Mouse (Mus musculus) forebrain, embryonic 13.5 days (tissue): ENCODE results near the gene Cyp39a1. TPM values are rescaled to one million over a fixed set of nuclear protein-coding genes. Genes with fewer than 3 reads are reported as not detected.

ENCODE experiments used
- ATAC-seq: fragments of 200-750 bp; cut with Nextera tagmentation; 2 replicates; pipeline ENCODE4 v1.8.0; 2017
- H3K27ac ChIP-seq: fragments of 300-500 bp; sonication (generic); 2 replicates; pipeline ENCODE4 v1.5.1; 2015; ENCODE audit warnings: inconsistent platforms, mild to moderate bottlenecking, moderate library complexity
- H3K27me3 ChIP-seq: fragments of 300-500 bp; sonication (generic); 2 replicates; pipeline ENCODE4 v1.6.1; 2015; ENCODE audit warnings: mild to moderate bottlenecking, inconsistent platforms
- H3K36me3 ChIP-seq: fragments of 300-500 bp; sonication (generic); 2 replicates; pipeline ENCODE4 v1.6.1; 2015; ENCODE audit warnings: mild to moderate bottlenecking, inconsistent platforms; ENCODE audit not compliant: poor library complexity, severe bottlenecking
- H3K4me1 ChIP-seq: fragments of 300-500 bp; sonication (generic); 2 replicates; pipeline ENCODE4 v1.6.1; 2015; ENCODE audit warnings: inconsistent platforms
- H3K4me2 ChIP-seq: fragments of 300-500 bp; sonication (generic); 2 replicates; pipeline ENCODE4 v1.6.1; 2015; ENCODE audit warnings: inconsistent platforms, mild to moderate bottlenecking, moderate library complexity
- H3K4me3 ChIP-seq: fragments of 300-500 bp; sonication (generic); 2 replicates; pipeline ENCODE4 v1.5.1; 2015; ENCODE audit warnings: mild to moderate bottlenecking, inconsistent platforms
- H3K9ac ChIP-seq: fragments of 300-500 bp; sonication (generic); 2 replicates; pipeline ENCODE4 v1.6.1; 2015; ENCODE audit warnings: mild to moderate bottlenecking, inconsistent platforms
- H3K9me3 ChIP-seq: fragments of 300-500 bp; sonication (generic); replicated peaks from 2 replicates; pipeline ENCODE4 v1.6.1; 2016; ENCODE audit warnings: inconsistent platforms
- WGBS: fragments of 180-500 bp; shearing (Covaris S2); methylation state at CpG from one replicate; pipeline ENCODE4 v1.1.7; 2015; 5-methylcytosine and 5-hydroxymethylcytosine counted together
- polyA plus RNA-seq: library from polyadenylated mRNA; unstranded; fragments of >200 nt; fragmentation: Nextera tagmentation; extraction: Ambion mirVana; gene quantifications from 2 replicates; pipeline ENCODE4 v1.2.1, GENCODE M21; 2015

Cyp39a1 gene
- polyA plus RNA-seq, result 37.3 and 38.2 TPM in 2 replicates

DNA sequence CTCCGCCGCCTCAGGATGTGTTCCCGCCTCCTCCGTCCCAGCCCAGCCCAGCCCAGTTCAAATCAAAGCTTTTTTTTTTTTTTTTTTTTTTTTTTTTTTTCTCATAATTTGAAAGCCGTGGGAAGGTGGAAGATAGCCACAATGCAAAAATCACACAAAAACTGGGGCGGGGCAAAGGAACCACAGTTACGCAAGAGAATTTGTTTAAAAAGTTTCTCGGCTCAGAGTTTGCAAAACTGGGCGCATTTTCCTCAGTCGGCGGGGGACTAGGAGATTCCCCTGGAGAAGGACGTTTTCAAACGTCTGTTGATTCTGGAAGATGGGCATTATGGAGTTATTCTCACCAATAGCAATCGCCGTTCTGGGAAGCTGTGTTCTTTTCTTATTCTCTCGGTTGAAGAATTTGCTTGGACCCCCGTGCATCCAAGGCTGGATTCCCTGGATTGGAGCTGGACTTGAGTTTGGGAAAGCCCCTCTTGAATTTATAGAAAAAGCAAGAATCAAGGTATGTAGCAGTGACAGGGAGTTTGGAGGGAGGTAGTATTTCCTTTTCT lies at the start of gene Cyp39a1:
Gene Cyp39a1 (plus strand): TSS at position 136 of the 554 bp plus-strand sequence.
- peak within 1 kb of the TSS; percentile 95 for H3K4me3 ChIP-seq
- 0 out of 2 replicates have a peak, but pooled peaks have one; percentile 3 for ATAC-seq
- no peaks in the 10 kb centered on the region for H3K9me3 ChIP-seq
- under 1% methylated on average over 17 of the region's 17 CpGs for WGBS
- peaks cover 33% of the 10 kb centered on the region for H3K4me1 ChIP-seq
- no peaks in the 10 kb centered on the region for H3K27me3 ChIP-seq
- peak within 1 kb of the TSS; percentile 61; the same call in 1 of the 2 replicates for H3K27ac ChIP-seq
- H3K36me3 ChIP-seq, result peaks cover 17% of the 10 kb centered on the region
- H3K9ac ChIP-seq, result peak within 1 kb of the TSS; percentile 92
- H3K4me2 ChIP-seq, result peak within 1 kb of the TSS; percentile 73

DNA sequence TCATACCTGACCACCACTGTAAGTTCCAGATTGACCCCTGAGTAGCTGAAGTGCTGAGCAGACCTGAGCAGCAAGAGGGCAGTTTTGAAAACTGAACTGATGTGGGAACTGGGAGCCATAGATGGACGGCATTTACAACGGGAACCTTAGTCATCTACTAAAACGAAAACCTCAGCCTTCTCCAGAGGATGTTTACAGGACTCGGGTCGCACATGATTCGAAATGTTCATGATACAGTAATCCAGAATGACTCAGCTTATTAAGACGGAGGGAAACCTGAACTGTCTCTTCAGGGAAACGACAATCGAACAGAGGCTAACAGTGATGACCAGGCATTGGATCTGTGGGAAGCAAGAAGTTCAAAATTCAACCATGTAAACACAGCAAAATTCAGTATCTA lies 48.1 kb upstream of the Cyp39a1 start:
- H3K9ac ChIP-seq, result no peak overlapping the region
- no peak overlapping the region for H3K27ac ChIP-seq
- no peaks in the 10 kb centered on the region; the same call in 1 of the 2 replicates for H3K9me3 ChIP-seq
- 92% methylated on average over 9 of the region's 9 CpGs for WGBS
- H3K36me3 ChIP-seq, result no peaks in the 10 kb centered on the region
- ATAC-seq, result no peak
- no peaks in the 10 kb centered on the region for H3K4me1 ChIP-seq
- H3K27me3 ChIP-seq, result no peaks in the 10 kb centered on the region
- H3K4me2 ChIP-seq, result no peak overlapping the region
- no peak overlapping the region for H3K4me3 ChIP-seq

DNA sequence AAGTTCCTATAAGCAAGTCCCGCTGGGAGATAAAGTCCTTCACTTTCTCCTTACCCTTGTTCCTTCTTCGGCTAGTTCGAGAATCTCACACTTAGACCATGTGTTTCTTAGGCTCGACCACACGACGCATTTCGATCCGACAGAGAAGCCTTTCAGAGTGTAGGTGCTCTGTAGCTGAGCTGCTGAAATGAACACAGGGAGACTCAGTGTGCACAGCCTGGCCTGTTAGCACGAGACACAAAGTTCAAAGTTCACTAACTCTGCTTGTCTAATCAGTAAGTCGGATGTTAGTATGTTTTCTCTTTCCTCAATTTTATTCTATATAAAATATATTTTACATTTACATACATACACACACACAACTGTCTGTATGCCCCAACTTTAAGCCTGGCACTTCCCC lies 45.1 kb upstream of the Cyp39a1 start:
- 92% methylated on average over 10 of the region's 10 CpGs for WGBS
- ATAC-seq, result no peak
- H3K9ac ChIP-seq, result no peak overlapping the region
- no peaks in the 10 kb centered on the region for H3K27me3 ChIP-seq
- H3K36me3 ChIP-seq, result no peaks in the 10 kb centered on the region
- no peak overlapping the region for H3K4me3 ChIP-seq
- H3K4me1 ChIP-seq, result no peaks in the 10 kb centered on the region
- no peak overlapping the region for H3K4me2 ChIP-seq
- no peak overlapping the region for H3K27ac ChIP-seq
- no peaks in the 10 kb centered on the region; the same call in 1 of the 2 replicates for H3K9me3 ChIP-seq

DNA sequence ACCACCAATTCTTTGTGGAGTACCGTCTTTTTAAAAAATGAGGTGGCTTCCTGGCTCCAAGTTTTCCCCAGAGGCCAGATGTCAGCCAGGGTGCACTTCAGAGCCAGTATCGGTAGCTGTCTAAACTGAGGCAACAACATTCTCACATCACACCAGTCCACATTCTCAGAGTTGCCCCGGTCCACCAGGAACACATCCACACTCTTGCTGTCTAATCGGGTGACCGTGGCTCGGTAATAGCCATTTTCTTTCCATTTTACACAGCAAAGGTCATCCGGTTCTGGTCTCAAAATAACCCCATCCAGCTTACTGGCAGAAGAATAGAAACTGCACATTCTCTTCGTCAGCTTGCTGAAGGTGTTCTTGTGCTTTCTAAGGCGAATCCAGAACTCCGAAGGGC lies 39.0 kb upstream of the Cyp39a1 start:
- 94% methylated on average over 10 of the region's 10 CpGs for WGBS
- H3K36me3 ChIP-seq, result no peaks in the 10 kb centered on the region
- no peak overlapping the region for H3K4me3 ChIP-seq
- H3K4me1 ChIP-seq, result peaks cover 15% of the 10 kb centered on the region
- no peak overlapping the region for H3K9ac ChIP-seq
- no peak overlapping the region for H3K4me2 ChIP-seq
- H3K27me3 ChIP-seq, result peaks cover 39% of the 10 kb centered on the region
- H3K27ac ChIP-seq, result no peak overlapping the region
- no peak for ATAC-seq
- H3K9me3 ChIP-seq, result no peaks in the 10 kb centered on the region; the same call in 1 of the 2 replicates

DNA sequence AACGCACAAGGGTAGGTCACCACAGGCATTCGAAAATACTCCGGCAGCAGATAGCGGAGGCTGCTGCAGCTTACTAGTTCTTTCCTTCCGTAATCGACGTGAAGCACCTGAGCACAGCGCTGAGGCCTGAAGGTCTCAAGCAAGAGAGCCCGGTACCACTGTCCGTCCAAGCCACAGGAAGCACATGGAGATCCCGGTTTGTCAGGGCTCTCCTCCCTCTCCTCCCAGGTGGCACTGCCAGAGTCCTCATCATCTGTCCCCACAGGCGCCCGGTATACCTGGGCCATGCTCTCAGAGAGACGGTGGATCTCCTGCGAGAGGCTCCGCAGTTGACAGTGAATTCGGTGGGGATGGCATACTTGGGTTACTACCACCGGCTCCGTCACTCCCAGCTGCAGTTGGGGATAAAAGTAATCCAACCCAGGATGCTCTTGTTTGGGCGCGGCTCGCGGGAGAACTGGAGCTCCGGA lies 38.2 kb upstream of the Cyp39a1 start:
- H3K4me1 ChIP-seq, result peaks cover 15% of the 10 kb centered on the region
- no peaks in the 10 kb centered on the region for H3K36me3 ChIP-seq
- peak overlapping the region; percentile 46 for H3K4me3 ChIP-seq
- 16% methylated on average over 24 of the region's 24 CpGs for WGBS
- ATAC-seq, result peak; percentile 26
- peak overlapping the region; percentile 62 for H3K9ac ChIP-seq
- H3K27me3 ChIP-seq, result peaks cover 39% of the 10 kb centered on the region
- H3K4me2 ChIP-seq, result peak overlapping the region; percentile 84
- no peaks in the 10 kb centered on the region; the same call in 1 of the 2 replicates for H3K9me3 ChIP-seq
- no peak overlapping the region for H3K27ac ChIP-seq

DNA sequence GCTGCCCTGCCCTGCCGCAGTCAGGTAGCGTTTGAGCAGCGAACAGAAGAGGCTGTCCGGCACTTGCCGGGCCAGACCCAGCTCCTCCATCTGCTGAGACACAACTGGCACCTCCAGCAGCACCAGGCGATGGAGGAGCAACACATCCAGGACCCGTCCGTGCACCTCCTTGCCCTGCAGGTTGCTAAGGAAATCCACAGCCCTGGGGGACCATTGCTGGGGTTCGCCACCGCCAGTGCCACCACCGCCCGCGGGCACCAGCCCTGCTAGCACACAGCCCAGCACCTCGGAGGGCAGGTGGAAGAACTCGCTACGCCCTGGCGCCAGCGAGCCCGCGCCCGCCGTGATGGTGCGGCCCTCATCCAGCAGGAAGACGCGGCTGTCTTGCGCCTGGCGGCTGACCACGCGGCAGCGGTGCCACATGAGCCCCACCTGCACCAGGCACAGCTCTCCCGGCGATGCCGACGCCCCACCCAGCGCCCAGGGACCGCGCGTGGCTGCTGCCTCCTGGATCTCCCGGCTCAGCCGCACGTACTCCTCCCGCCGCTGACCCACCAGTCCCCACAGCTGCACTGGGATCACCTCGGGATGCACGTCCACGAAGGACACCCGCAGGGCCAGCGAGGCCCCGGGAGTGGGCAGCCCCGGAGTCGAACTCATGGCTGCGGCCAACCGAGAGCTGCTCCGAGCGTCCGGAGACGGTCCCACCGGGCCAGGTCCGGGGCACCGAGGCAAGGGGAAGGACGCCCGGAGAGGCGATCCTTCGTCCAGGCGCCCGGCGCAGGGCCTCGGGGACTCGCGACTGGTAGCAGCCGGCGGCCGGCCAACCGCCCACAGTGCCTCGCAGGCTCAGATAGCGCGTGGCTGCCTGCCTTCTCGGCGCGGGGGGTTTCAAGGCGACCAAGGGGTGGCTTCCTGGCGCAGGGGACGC lies 37.5 kb upstream of the Cyp39a1 start, which contains the start of gene Tdrd6:
Gene Tdrd6 (minus strand): TSS at position 804 of the 931 bp plus-strand sequence.
- 1% methylated on average over 76 of the region's 83 CpGs for WGBS
- Histone ChIP-seq H3K36me3 (no peaks in the 10 kb centered on the region), H3K4me2 (peak within 1 kb of the TSS; percentile 84), H3K4me3 (peak within 1 kb of the TSS; percentile 46), H3K27ac (no peak within 1 kb of the TSS), H3K9me3 (no peaks in the 10 kb centered on the region), H3K27me3 (peaks cover 39% of the 10 kb centered on the region), H3K9ac (peak within 1 kb of the TSS; percentile 62), H3K4me1 (peaks cover 15% of the 10 kb centered on the region)
- ATAC-seq, result peak; percentile 73

DNA sequence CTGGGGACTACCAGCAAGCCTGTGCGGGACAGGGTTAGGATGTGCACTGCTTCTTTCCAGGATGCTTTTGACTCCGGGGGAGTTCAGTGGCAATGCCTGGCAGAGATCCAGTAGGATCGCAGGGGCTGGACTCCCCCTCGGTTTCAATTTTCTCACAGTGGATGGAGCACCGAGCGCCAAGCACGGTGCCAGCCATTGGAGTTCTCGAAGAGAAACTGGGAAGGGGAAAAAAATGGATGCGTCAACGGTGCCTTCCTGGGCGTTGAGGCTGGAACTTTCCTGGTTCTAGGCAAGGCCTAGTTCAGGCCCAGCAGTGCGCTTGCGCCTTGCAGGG lies 36.8 kb upstream of the Cyp39a1 start:
- Histone ChIP-seq H3K36me3 (no peaks in the 10 kb centered on the region), H3K4me2 (peak overlapping the region; percentile 84), H3K4me1 (peaks cover 15% of the 10 kb centered on the region), H3K4me3 (peak overlapping the region; percentile 46), H3K9me3 (no peaks in the 10 kb centered on the region), H3K27ac (no peak overlapping the region), H3K9ac (peak overlapping the region; percentile 62; the same call in 1 of the 2 replicates), H3K27me3 (peaks cover 39% of the 10 kb centered on the region)
- WGBS, result 39% methylated on average over 13 of the region's 13 CpGs
- peak; percentile 23; the same call in 1 of the 2 replicates for ATAC-seq

DNA sequence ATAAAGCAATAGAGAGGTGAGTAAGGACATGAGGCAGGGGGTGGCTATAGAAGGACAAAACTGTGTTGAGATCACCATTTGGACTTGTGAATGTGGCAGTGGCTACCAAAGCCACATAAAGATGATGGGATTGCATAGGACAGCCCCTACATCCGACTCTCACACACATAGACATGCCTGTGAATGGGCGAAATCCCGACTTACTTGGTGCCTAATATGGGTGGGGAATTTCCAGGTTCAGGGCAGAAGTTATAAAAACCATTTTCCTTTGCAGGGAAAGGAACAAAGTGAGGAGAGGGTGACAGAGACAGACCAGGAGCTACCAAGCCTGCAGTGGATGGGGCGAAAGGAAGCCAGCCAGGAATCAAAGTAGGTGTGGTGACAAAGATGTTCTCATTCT lies 30.1 kb upstream of the Cyp39a1 start:
- H3K9me3 ChIP-seq, result no peaks in the 10 kb centered on the region; the same call in none of the 2 replicates
- WGBS, result 96% methylated on average over 4 of the region's 4 CpGs
- no peak for ATAC-seq

DNA sequence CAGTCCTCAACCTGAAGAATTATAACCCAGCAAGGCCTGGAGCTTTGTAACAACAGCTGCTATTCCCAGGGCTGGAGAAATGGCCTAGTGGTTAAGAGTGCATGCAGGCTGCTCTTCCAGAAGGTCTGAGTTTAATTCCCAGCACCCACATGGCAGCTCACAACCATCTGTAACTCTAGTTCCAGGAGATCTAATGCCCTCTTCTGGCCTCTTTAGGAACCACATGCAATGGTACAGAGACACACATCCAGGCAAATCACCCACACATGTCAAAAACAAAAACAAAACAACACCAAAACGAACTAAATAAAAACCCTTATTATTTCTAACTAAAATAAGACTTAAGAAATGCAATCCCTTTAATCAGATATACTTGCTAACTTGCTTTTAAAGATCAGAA lies 26.4 kb upstream of the Cyp39a1 start:
- Histone ChIP-seq H3K4me1 (no peaks in the 10 kb centered on the region; the same call in 1 of the 2 replicates), H3K4me2 (no peak overlapping the region), H3K9me3 (no peaks in the 10 kb centered on the region; the same call in none of the 2 replicates), H3K4me3 (no peak overlapping the region), H3K27me3 (no peaks in the 10 kb centered on the region), H3K9ac (no peak overlapping the region), H3K36me3 (peaks cover 55% of the 10 kb centered on the region), H3K27ac (no peak overlapping the region)
- 85% methylated on average over 1 of the region's 1 CpGs for WGBS
- no peak for ATAC-seq

More for the DNA sequence above, 30.1 kb upstream of the Cyp39a1 start:
- Histone ChIP-seq H3K4me1 (no peaks in the 10 kb centered on the region; the same call in 1 of the 2 replicates), H3K9ac (no peak overlapping the region), H3K27ac (no peak overlapping the region), H3K27me3 (no peaks in the 10 kb centered on the region), H3K4me3 (no peak overlapping the region), H3K4me2 (no peak overlapping the region), H3K36me3 (peaks cover 21% of the 10 kb centered on the region)

DNA sequence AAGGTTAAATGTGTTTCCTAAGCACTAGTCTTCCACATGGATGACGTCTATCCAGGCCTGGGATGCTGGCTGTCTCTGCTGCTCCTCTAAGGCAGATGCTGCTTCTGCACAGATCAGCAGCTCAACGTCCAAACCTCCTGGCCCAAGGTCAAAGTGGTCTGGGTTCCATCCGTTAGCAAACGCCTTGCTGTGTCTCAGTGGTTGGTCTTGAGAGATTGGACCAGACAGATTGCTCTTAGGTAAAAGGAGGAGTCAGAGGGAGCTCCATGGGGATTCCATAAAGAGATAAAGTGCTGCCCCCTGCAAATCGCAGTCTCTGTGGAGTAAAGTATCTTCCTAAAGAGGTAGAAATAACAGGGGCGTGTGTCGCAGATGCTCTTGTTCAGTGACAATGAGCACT lies 24.0 kb upstream of the Cyp39a1 start:
- Histone ChIP-seq H3K36me3 (peaks cover 65% of the 10 kb centered on the region), H3K4me1 (no peaks in the 10 kb centered on the region; the same call in 1 of the 2 replicates), H3K4me3 (no peak overlapping the region), H3K27ac (no peak overlapping the region), H3K9me3 (no peaks in the 10 kb centered on the region; the same call in 1 of the 2 replicates), H3K27me3 (no peaks in the 10 kb centered on the region), H3K9ac (no peak overlapping the region), H3K4me2 (no peak overlapping the region)
- WGBS, result 88% methylated on average over 7 of the region's 7 CpGs
- ATAC-seq, result no peak

DNA sequence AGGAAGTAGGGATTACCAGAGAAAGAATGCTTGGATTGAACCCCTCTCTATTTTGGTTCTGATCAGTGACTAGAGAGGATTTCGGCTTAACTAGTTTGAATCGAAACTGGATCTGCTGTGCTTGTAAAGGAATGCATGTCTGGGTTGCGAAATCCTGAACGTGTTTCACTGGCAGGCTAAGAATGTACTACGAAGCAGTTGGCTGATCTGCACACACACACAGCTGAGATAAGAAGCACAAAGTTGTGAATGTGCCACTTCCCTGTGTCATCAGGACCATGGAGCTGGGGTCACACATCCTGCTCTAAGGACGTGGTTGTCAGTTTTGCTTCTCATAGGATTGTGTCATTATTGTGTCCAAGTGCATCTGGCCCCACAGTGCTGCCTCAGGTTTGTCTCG lies 22.9 kb upstream of the Cyp39a1 start:
- Histone ChIP-seq H3K9ac (no peak overlapping the region), H3K27ac (no peak overlapping the region), H3K9me3 (no peaks in the 10 kb centered on the region; the same call in 1 of the 2 replicates), H3K4me3 (no peak overlapping the region), H3K27me3 (no peaks in the 10 kb centered on the region), H3K4me2 (no peak overlapping the region), H3K4me1 (no peaks in the 10 kb centered on the region; the same call in 1 of the 2 replicates), H3K36me3 (peaks cover 73% of the 10 kb centered on the region)
- WGBS, result 90% methylated on average over 7 of the region's 7 CpGs
- no peak for ATAC-seq

DNA sequence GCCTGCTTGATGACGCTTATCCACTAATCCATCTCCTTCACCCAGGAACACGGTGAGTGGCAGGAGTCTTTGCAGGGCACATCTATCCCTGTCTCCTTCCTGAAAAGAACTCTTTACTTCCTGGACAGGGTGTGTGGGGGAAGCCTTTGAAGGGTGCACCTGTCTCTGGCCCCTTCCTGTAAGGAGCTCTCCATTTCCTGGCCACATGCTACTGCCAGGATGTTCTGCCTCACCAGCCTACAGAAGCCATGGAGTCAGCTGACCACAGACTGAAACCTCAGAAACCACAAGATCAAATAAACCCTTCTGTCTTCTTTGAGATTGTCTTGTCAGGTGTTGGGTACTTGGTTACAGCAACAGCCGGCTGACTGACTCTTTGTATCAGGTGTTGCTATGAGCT lies 22.1 kb upstream of the Cyp39a1 start:
- H3K4me3 ChIP-seq, result no peak overlapping the region
- H3K4me1 ChIP-seq, result no peaks in the 10 kb centered on the region
- no peak overlapping the region for H3K4me2 ChIP-seq
- H3K27me3 ChIP-seq, result no peaks in the 10 kb centered on the region
- peaks cover 81% of the 10 kb centered on the region for H3K36me3 ChIP-seq
- H3K9ac ChIP-seq, result no peak overlapping the region
- 94% methylated on average over 3 of the region's 3 CpGs for WGBS
- no peak overlapping the region for H3K27ac ChIP-seq
- no peaks in the 10 kb centered on the region; the same call in 1 of the 2 replicates for H3K9me3 ChIP-seq
- ATAC-seq, result no peak
